ENCODE assay signal across 15 mouse cellular contexts in genomic region chr13:116302861-116303260, GRCm38 (mm10). TPM values are rescaled to one million over a fixed set of nuclear protein-coding genes. Genes with fewer than 3 reads are reported as not detected.
DNase-seq lines count a peak whose midpoint lies in the region; ATAC-seq lines count a peak whose summit lies in the region.
"Had no signal": no experiment of that assay in that cellular context is flagged by ENCODE, and none has a peak within 500 bp of the region (broad histone marks: within the 10 kb centered on the region; RNA-seq: fewer than 3 reads in every experiment).

No protein-coding gene starts in this region.

- DNase-seq in heart, adult 11 months = peak; percentile 86
- no peak for DNase-seq in heart, adult 9 months (ENCODE audit: low spot score in 2 of 2)
- DNase-seq in embryonic facial prominence, embryonic 11.5 days (ENCODE audit: low spot score) = no peak
- no peak for DNase-seq in hindbrain, embryonic 14.5 days (ENCODE audit: low spot score)
- no peak for DNase-seq in testis, postnatal 10 days (ENCODE audit: low spot score)
- no peak for DNase-seq in thymus, postnatal 36 days
- no peak for DNase-seq in frontal cortex, adult 2 months (ENCODE audit: extremely low spot score in 1 of 2, low spot score in 1 of 2)
- DNase-seq: adrenal gland, adult 2 months; gastrocnemius, adult 2 months; liver; lung, postnatal 14 days; thymus, adult 18-20 months had no signal

- no peak overlapping the region for H3K27ac ChIP-seq in embryonic facial prominence, embryonic 11.5 days (replicated peaks; ENCODE audit: low read depth, low read length)
- peak overlapping the region; percentile 34; the same call in 1 of the 2 replicates for H3K27ac ChIP-seq in hindbrain, embryonic 14.5 days
- peak overlapping the region; percentile 28; the same call in 1 of the 2 replicates for H3K27ac ChIP-seq in neural tube, embryonic 14.5 days (ENCODE audit: low read depth, low read length)
- H3K27ac ChIP-seq: embryonic facial prominence, embryonic 15.5 days; gastrocnemius, adult 2 months had no signal

- H3K9ac ChIP-seq in embryonic facial prominence, embryonic 11.5 days (replicated peaks; ENCODE audit: low read length) = peak overlapping the region; percentile 22; the same call in 1 of the 2 replicates
- H3K9ac ChIP-seq in hindbrain, embryonic 14.5 days = no peak overlapping the region
- peak overlapping the region; percentile 32; the same call in 1 of the 2 replicates for H3K9ac ChIP-seq in neural tube, embryonic 14.5 days (replicated peaks; ENCODE audit: low read depth, low read length)
- H3K9ac ChIP-seq: embryonic facial prominence, embryonic 15.5 days had no signal

- H3K4me3 ChIP-seq in embryonic facial prominence, embryonic 11.5 days (ENCODE audit: low read depth, low read length) = 0 out of 2 replicates have a peak overlapping the region, but pooled peaks have one; percentile 6
- H3K4me3 ChIP-seq in hindbrain, embryonic 14.5 days (replicated peaks; ENCODE audit: low read length) = no peak overlapping the region; the same call in 1 of the 2 replicates
- peak overlapping the region; percentile 0; the same call in 1 of the 2 replicates for H3K4me3 ChIP-seq in neural tube, embryonic 14.5 days (ENCODE audit: low read depth, low read length)
- H3K4me3 ChIP-seq: embryonic facial prominence, embryonic 15.5 days; gastrocnemius, adult 2 months; myocyte had no signal

- no peaks in the 10 kb centered on the region for H3K36me3 ChIP-seq in embryonic facial prominence, embryonic 11.5 days (replicated peaks; ENCODE audit: control insufficient read depth, insufficient read depth, low read depth, low read length)
- no peaks in the 10 kb centered on the region for H3K36me3 ChIP-seq in hindbrain, embryonic 14.5 days (replicated peaks; ENCODE audit: control insufficient read depth, insufficient read depth)
- no peaks in the 10 kb centered on the region for H3K36me3 ChIP-seq in neural tube, embryonic 14.5 days (ENCODE audit: control insufficient read depth, insufficient read depth, low read length)
- H3K36me3 ChIP-seq: embryonic facial prominence, embryonic 15.5 days had no signal

- no peaks in the 10 kb centered on the region for H3K9me3 ChIP-seq in embryonic facial prominence, embryonic 11.5 days (replicated peaks; ENCODE audit: control insufficient read depth, low read length)
- H3K9me3 ChIP-seq in hindbrain, embryonic 14.5 days (ENCODE audit: control insufficient read depth, low read length) = no peaks in the 10 kb centered on the region
- H3K9me3 ChIP-seq in neural tube, embryonic 14.5 days (ENCODE audit: control insufficient read depth, low read length) = no peaks in the 10 kb centered on the region
- H3K9me3 ChIP-seq: embryonic facial prominence, embryonic 15.5 days had no signal

- ATAC-seq in embryonic facial prominence, embryonic 11.5 days (replicated peaks; ENCODE audit: insufficient number of reproducible peaks, low FRiP score, low TSS enrichment, low read depth) = no peak; the same call in 1 of the 2 replicates
- ATAC-seq in hindbrain, embryonic 14.5 days (ENCODE audit: low FRiP score) = no peak
- no peak for ATAC-seq in neural tube, embryonic 14.5 days (ENCODE audit: low read depth)

- peak overlapping the region; percentile 16; the same call in 1 of the 2 replicates for H3K4me2 ChIP-seq in embryonic facial prominence, embryonic 11.5 days (ENCODE audit: low read depth, low read length)
- H3K4me2 ChIP-seq in hindbrain, embryonic 14.5 days (replicated peaks) = peak overlapping the region; percentile 27; the same call in 1 of the 2 replicates
- H3K4me2 ChIP-seq in neural tube, embryonic 14.5 days (ENCODE audit: low read depth, low read length) = peak overlapping the region; percentile 17; the same call in 1 of the 2 replicates
- H3K4me2 ChIP-seq: embryonic facial prominence, embryonic 15.5 days had no signal

- 8% methylated on average over 15 of the region's 15 CpGs for WGBS in embryonic facial prominence, embryonic 11.5 days
- WGBS in hindbrain, embryonic 14.5 days = 1% methylated on average over 15 of the region's 15 CpGs
- under 1% methylated on average over 15 of the region's 15 CpGs for WGBS in neural tube, embryonic 14.5 days

- no peaks in the 10 kb centered on the region for H3K4me1 ChIP-seq in embryonic facial prominence, embryonic 11.5 days (ENCODE audit: control insufficient read depth, insufficient read depth, low read length)
- no peaks in the 10 kb centered on the region for H3K4me1 ChIP-seq in hindbrain, embryonic 14.5 days (replicated peaks; ENCODE audit: control insufficient read depth, insufficient read depth, low read length)
- no peaks in the 10 kb centered on the region for H3K4me1 ChIP-seq in neural tube, embryonic 14.5 days (ENCODE audit: control insufficient read depth, insufficient read depth, low read length)

- H3K27me3 ChIP-seq in embryonic facial prominence, embryonic 11.5 days (ENCODE audit: control insufficient read depth, insufficient read depth, low read length) = peaks cover 52% of the 10 kb centered on the region
- peaks cover 94% of the 10 kb centered on the region for H3K27me3 ChIP-seq in hindbrain, embryonic 14.5 days (ENCODE audit: control insufficient read depth, insufficient read depth, low read length)
- peaks cover 73% of the 10 kb centered on the region for H3K27me3 ChIP-seq in neural tube, embryonic 14.5 days (ENCODE audit: control insufficient read depth, insufficient read depth, low read length)

RNA-seq across cellular contexts. Expression of gene Isl1, which starts 6.6 kb away (rescaled TPM):
- polyA plus RNA-seq in embryonic facial prominence, embryonic 11.5 days (2014; fragmentation: Nextera tagmentation; extraction: Ambion mirVana) = 58.0 and 73.1 TPM in 2 replicates
- 24.6 and 26.1 TPM in 2 replicates for polyA plus RNA-seq in hindbrain, embryonic 14.5 days (2014; fragmentation: Nextera tagmentation; extraction: Ambion mirVana)
- 30.4 and 85.9 TPM in 2 replicates for polyA plus RNA-seq in neural tube, embryonic 14.5 days (2014; fragmentation: Nextera tagmentation; extraction: Ambion mirVana)
- 0.50 and 0.54 TPM in 2 replicates for polyA plus RNA-seq in frontal cortex, adult 2 months (2012; rRNA removed)

Comparison
In these comparisons a context has a peak if more than half of its experiments do, and no peak if none do; other contexts are left out.
1. RNA of gene Isl1, which starts 6.6 kb away (polyA plus RNA-seq): 58.0 to 73.1 TPM in embryonic facial prominence, embryonic 11.5 days, 30.4 to 85.9 TPM in neural tube, embryonic 14.5 days and 24.6 to 26.1 TPM in hindbrain, embryonic 14.5 days; 0.50 to 0.54 TPM in frontal cortex, adult 2 months; every median in the first group is over 10 times any median in the second.
2. Peak in every context shown above with its lines, with median percentiles within 50 percentile points of each other: H3K4me2 ChIP-seq.